Mouse (Mus musculus) lung, postnatal 0 days (tissue): Measurements from ENCODE around the gene Gtf2h3.

Experiments
- CTCF ChIP-seq: IDR thresholded peaks from 2 replicates; pipeline ENCODE4 v1.5.1; 2016; ENCODE audit warnings: antibody characterized with exemption, mild to moderate bottlenecking
- EP300 ChIP-seq: IDR thresholded peaks from 2 replicates; pipeline ENCODE4 v1.6.1; 2016; ENCODE audit warnings: antibody characterized with exemption, mild to moderate bottlenecking, control low read depth

DNA sequence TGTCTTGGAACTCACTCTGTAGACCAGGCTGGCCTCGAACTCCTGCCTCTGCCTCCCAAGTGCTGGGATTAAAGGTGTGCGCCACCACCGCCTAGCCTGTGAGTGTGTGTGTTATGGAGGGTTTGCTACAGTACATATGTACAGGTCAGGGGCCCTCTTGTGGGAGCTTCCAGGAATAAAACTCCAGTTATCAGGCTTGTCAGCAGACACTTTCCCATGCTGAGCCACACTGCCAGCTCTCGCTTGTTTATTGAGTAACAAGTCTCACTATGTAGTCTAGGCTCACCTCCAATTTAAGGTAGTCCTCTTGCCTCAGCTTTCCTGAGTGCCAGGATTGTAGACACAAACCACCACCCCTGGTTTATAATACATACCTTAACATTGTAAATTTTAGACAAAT lies 25.4 kb downstream of the Gtf2h3 start:
- TF ChIP-seq CTCF (no peak), EP300 (no peak)
